Mouse (Mus musculus): ENCODE measurements around the gene Ybx2. TPM values are rescaled to one million over a fixed set of nuclear protein-coding genes. Genes with fewer than 3 reads are reported as not detected.

Gene Ybx2
- polyA plus RNA-seq, 1 experiment: 20.0 TPM

- Histone ChIP-seq H3K27me3 (ENCODE audit: control insufficient read depth, insufficient read depth, low read length) (no peaks in the 10 kb centered on the region), H3K4me3 (ENCODE audit: control insufficient read depth, insufficient read depth, low read length) (no peak overlapping the region), H3K36me3 (ENCODE audit: control insufficient read depth, insufficient read depth, low read length) (no peaks in the 10 kb centered on the region), H3K4me1 (replicated peaks; ENCODE audit: control insufficient read depth, insufficient read depth, low read length) (peaks cover 16% of the 10 kb centered on the region), H3K27ac (ENCODE audit: control insufficient read depth, insufficient read depth, low read length) (no peak overlapping the region)
- no peak for TF ChIP-seq CTCF (IDR thresholded peaks at IDR 0.05; ENCODE audit: borderline replicate concordance, control insufficient read depth, extremely low read depth, insufficient read depth, low read length, poor library complexity)
- no peak for TF ChIP-seq POLR2A (IDR thresholded peaks at IDR 0.05; ENCODE audit: control insufficient read depth, extremely low read depth, insufficient read depth, low read length, poor library complexity)
- WGBS: 95% methylated on average over 18 of the region's 18 CpGs
- no peak for DNase-seq
These were observed 10.6 kb downstream of the Ybx2 start for GRCm38 (mm10) chr11:69945997-69946891.

- H3K4me3 ChIP-seq (ENCODE audit: control insufficient read depth, insufficient read depth, low read length): peak overlapping the region; percentile 26
- H3K27me3 ChIP-seq (ENCODE audit: control insufficient read depth, insufficient read depth, low read length): no peaks in the 10 kb centered on the region
- peaks cover 16% of the 10 kb centered on the region for H3K4me1 ChIP-seq (replicated peaks; ENCODE audit: control insufficient read depth, insufficient read depth, low read length)
- TF ChIP-seq CTCF (IDR thresholded peaks at IDR 0.05; ENCODE audit: borderline replicate concordance, control insufficient read depth, extremely low read depth, insufficient read depth, low read length, poor library complexity) (0 out of 2 replicates have a peak, but pooled peaks have one; percentile 12), POLR2A (IDR thresholded peaks at IDR 0.05; ENCODE audit: control insufficient read depth, extremely low read depth, insufficient read depth, low read length, poor library complexity) (no peak)
- no peak overlapping the region for H3K27ac ChIP-seq (ENCODE audit: control insufficient read depth, insufficient read depth, low read length)
- H3K36me3 ChIP-seq (ENCODE audit: control insufficient read depth, insufficient read depth, low read length): no peaks in the 10 kb centered on the region
- no peak for DNase-seq
- WGBS: 32% methylated on average over 29 of the region's 29 CpGs
These were observed 11.9 kb downstream of the Ybx2 start for GRCm38 (mm10) chr11:69947337-69948065.

GRCm38 (mm10) chr11:69948066-69948762 lies 12.6 kb downstream of the Ybx2 start, which contains the start of gene Slc2a4:
Gene Slc2a4 (minus strand): TSS chr11:69948188.
- 1% methylated on average over 34 of the region's 34 CpGs for WGBS

GRCm38 (mm10) chr11:69948763-69949150 lies 13.2 kb downstream of the Ybx2 start:
- Histone ChIP-seq H3K27me3 (ENCODE audit: control insufficient read depth, insufficient read depth, low read length) (no peaks in the 10 kb centered on the region), H3K27ac (ENCODE audit: control insufficient read depth, insufficient read depth, low read length) (no peak overlapping the region)
- peak; percentile 86 for DNase-seq

More at GRCm38 (mm10) chr11:69948066-69948762, 12.6 kb downstream of the Ybx2 start, which contains the start of gene Slc2a4:
- Histone ChIP-seq H3K4me3 (ENCODE audit: control insufficient read depth, insufficient read depth, low read length) (peak within 1 kb of the TSS; percentile 26), H3K36me3 (ENCODE audit: control insufficient read depth, insufficient read depth, low read length) (no peaks in the 10 kb centered on the region), H3K27me3 (ENCODE audit: control insufficient read depth, insufficient read depth, low read length) (no peaks in the 10 kb centered on the region), H3K27ac (ENCODE audit: control insufficient read depth, insufficient read depth, low read length) (no peak within 1 kb of the TSS), H3K4me1 (replicated peaks; ENCODE audit: control insufficient read depth, insufficient read depth, low read length) (peaks cover 16% of the 10 kb centered on the region)
- DNase-seq: peak; percentile 93
- TF ChIP-seq CTCF (IDR thresholded peaks at IDR 0.05; ENCODE audit: borderline replicate concordance, control insufficient read depth, extremely low read depth, insufficient read depth, low read length, poor library complexity) (no peak), POLR2A (IDR thresholded peaks at IDR 0.05; ENCODE audit: control insufficient read depth, extremely low read depth, insufficient read depth, low read length, poor library complexity) (no peak)

GRCm38 (mm10) chr11:69950807-69951459 lies 15.3 kb downstream of the Ybx2 start:
- Histone ChIP-seq H3K27ac (ENCODE audit: control insufficient read depth, insufficient read depth, low read length) (no peak overlapping the region), H3K4me3 (ENCODE audit: control insufficient read depth, insufficient read depth, low read length) (no peak overlapping the region), H3K27me3 (ENCODE audit: control insufficient read depth, insufficient read depth, low read length) (no peaks in the 10 kb centered on the region), H3K36me3 (ENCODE audit: control insufficient read depth, insufficient read depth, low read length) (no peaks in the 10 kb centered on the region), H3K4me1 (replicated peaks; ENCODE audit: control insufficient read depth, insufficient read depth, low read length) (peaks cover 16% of the 10 kb centered on the region)
- TF ChIP-seq POLR2A (IDR thresholded peaks at IDR 0.05; ENCODE audit: control insufficient read depth, extremely low read depth, insufficient read depth, low read length, poor library complexity) (no peak), CTCF (IDR thresholded peaks at IDR 0.05; ENCODE audit: borderline replicate concordance, control insufficient read depth, extremely low read depth, insufficient read depth, low read length, poor library complexity) (no peak)
- 58% methylated on average over 4 of the region's 4 CpGs for WGBS
- peak; percentile 29 for DNase-seq

More at GRCm38 (mm10) chr11:69948763-69949150, 13.2 kb downstream of the Ybx2 start:
- peak overlapping the region; percentile 26 for H3K4me3 ChIP-seq (ENCODE audit: control insufficient read depth, insufficient read depth, low read length)
- H3K36me3 ChIP-seq (ENCODE audit: control insufficient read depth, insufficient read depth, low read length): no peaks in the 10 kb centered on the region
- 2% methylated on average over 14 of the region's 14 CpGs for WGBS
- peaks cover 16% of the 10 kb centered on the region for H3K4me1 ChIP-seq (replicated peaks; ENCODE audit: control insufficient read depth, insufficient read depth, low read length)
- TF ChIP-seq POLR2A (IDR thresholded peaks at IDR 0.05; ENCODE audit: control insufficient read depth, extremely low read depth, insufficient read depth, low read length, poor library complexity): no peak
- peak; percentile 60; the same call in 1 of the 2 replicates for TF ChIP-seq CTCF (IDR thresholded peaks at IDR 0.05; ENCODE audit: borderline replicate concordance, control insufficient read depth, extremely low read depth, insufficient read depth, low read length, poor library complexity)

Data from thymus, adult 2 months (tissue).